Mouse (Mus musculus): ENCODE measurements around the gene Cuedc1. TPM values are rescaled to one million over a fixed set of nuclear protein-coding genes. Genes with fewer than 3 reads are reported as not detected.

Cuedc1 gene
- total RNA-seq (2014; rRNA removed; ENCODE audit: low replicate concordance) (15.1 and 19.2 TPM in 2 replicates), polyA plus RNA-seq (2015; fragmentation: Nextera tagmentation; extraction: Ambion mirVana) (17.0 and 17.5 TPM in 2 replicates)

DNA sequence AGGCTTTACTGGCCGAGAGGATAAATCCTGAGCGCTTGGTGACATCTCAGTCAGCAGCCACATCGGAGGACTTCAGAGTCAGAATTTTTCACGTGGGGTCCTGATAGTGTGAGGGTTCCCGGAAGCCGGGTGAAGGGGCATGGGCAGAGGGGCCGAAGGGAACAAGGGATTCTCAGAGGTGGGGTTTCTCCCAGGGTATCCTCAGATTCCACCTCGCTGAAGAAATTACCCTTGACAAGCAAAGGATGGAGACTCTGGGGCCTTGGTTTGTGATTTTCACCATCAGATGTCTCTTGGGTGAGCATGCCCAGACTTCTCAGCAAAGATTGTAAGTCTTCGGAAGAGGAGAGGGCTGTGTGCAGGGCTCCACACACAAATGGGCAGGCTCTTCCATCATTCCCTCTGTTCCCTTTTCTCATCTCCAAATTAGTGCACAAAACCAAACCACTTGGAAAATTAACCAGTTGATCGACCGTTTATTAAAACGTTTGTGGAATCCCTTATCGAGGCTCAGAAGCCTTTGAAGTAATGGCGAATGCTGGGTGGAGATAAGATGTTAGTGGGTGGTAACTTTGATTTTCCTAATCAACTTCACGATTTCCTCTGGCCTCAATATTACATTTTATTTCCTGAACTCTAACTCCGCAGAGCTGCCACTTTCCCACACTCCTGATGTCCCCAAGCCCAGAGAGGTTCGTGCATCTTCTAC, at the start of gene Cuedc1:
Cuedc1 (plus strand) TSS at position 38 of the 709 bp plus-strand sequence.
- no peaks in the 10 kb centered on the region for H3K27me3 ChIP-seq (ENCODE audit: control insufficient read depth, insufficient read depth, low read length)
- H3K4me1 ChIP-seq (ENCODE audit: control insufficient read depth, insufficient read depth) = peaks cover 29% of the 10 kb centered on the region
- peak within 1 kb of the TSS; percentile 98 for H3K4me2 ChIP-seq (ENCODE audit: low read depth, low read length)
- WGBS = 26% methylated on average over 17 of the region's 17 CpGs
- TF ChIP-seq CTCF (IDR thresholded peaks at IDR 0.05; ENCODE audit: low read depth) = no peak
- no peak for TF ChIP-seq EP300 (IDR thresholded peaks at IDR 0.05; ENCODE audit: low read depth)
- no peak for ATAC-seq (ENCODE audit: insufficient read depth, low read depth)
- H3K36me3 ChIP-seq (replicated peaks; ENCODE audit: control insufficient read depth, insufficient read depth, low read length) = no peaks in the 10 kb centered on the region
- no peak for DNase-seq (ENCODE audit: low spot score)
- no peaks in the 10 kb centered on the region for H3K9me3 ChIP-seq (replicated peaks; ENCODE audit: control insufficient read depth, low read length)
- peak within 1 kb of the TSS; percentile 89 for H3K4me3 ChIP-seq (ENCODE audit: low read depth, low read length)
- H3K27ac ChIP-seq (ENCODE audit: low read depth) = peak within 1 kb of the TSS; percentile 98
- peak within 1 kb of the TSS; percentile 98 for H3K9ac ChIP-seq (replicated peaks; ENCODE audit: low read depth, low read length)

DNA sequence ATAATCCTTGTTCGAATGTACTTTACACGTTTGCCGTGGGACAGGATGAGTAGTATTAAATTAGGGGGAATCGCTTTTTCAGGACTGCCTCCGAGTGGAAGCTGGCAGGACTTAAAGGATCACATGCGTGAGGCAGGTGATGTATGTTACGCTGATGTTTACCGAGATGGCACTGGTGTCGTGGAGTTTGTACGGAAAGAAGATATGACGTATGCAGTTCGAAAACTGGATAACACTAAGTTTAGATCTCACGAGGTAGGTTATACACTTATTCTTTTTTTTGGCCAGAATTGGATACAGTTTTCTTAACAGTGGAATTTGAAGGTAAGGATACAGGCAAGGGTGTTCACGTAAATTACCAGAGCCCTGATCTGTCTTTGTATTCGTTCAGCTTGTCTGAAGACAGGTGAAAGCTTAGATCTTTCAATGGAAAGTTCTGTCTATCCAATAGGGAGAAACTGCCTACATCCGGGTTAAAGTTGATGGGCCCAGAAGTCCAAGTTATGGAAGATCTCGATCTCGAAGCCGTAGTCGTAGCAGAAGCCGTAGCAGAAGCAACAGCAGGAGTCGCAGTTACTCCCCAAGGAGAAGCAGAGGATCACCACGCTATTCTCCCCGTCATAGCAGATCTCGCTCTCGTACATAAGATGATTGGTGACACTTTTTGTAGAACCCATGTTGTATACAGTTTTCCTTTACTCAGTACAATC, 48.7 kb upstream of the Cuedc1 start:
- no peak for TF ChIP-seq CTCF (IDR thresholded peaks at IDR 0.05; ENCODE audit: low read depth)
- TF ChIP-seq EP300 (IDR thresholded peaks at IDR 0.05; ENCODE audit: low read depth) = no peak
- Histone ChIP-seq H3K36me3 (replicated peaks; ENCODE audit: control insufficient read depth, insufficient read depth, low read length) (peaks cover 23% of the 10 kb centered on the region), H3K4me2 (ENCODE audit: low read depth, low read length) (peak overlapping the region; percentile 82), H3K9ac (replicated peaks; ENCODE audit: low read depth, low read length) (peak overlapping the region; percentile 91), H3K27ac (ENCODE audit: low read depth) (no peak overlapping the region), H3K4me1 (ENCODE audit: control insufficient read depth, insufficient read depth) (peaks cover 22% of the 10 kb centered on the region), H3K27me3 (ENCODE audit: control insufficient read depth, insufficient read depth, low read length) (no peaks in the 10 kb centered on the region), H3K4me3 (ENCODE audit: low read depth, low read length) (peak overlapping the region; percentile 72), H3K9me3 (replicated peaks; ENCODE audit: control insufficient read depth, low read length) (no peaks in the 10 kb centered on the region)
- ATAC-seq (ENCODE audit: insufficient read depth, low read depth) (no peak), DNase-seq (ENCODE audit: low spot score) (peak; percentile 11)
- 12% methylated on average over 26 of the region's 26 CpGs for WGBS

DNA sequence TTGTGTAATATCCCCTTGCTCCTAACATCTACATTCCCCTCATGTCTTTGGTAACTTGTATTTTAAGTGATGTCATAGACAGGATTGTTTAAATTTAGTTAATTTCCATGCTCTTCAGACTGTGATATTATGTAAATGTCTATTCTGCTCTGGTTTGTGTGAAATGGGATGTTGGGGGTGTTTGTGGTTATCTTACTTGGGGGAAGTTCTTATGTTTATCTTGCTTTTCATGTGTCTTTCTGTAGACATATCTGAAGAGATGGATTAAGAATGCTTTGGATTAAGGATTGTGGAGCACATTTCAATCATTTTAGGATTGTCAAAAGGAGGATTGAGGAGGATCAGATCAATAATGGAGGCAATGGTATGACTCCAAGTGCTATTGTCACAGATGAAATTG, 48.1 kb upstream of the Cuedc1 start:
- H3K27ac ChIP-seq (ENCODE audit: low read depth) = no peak overlapping the region
- H3K36me3 ChIP-seq (replicated peaks; ENCODE audit: control insufficient read depth, insufficient read depth, low read length) = peaks cover 23% of the 10 kb centered on the region

DNA sequence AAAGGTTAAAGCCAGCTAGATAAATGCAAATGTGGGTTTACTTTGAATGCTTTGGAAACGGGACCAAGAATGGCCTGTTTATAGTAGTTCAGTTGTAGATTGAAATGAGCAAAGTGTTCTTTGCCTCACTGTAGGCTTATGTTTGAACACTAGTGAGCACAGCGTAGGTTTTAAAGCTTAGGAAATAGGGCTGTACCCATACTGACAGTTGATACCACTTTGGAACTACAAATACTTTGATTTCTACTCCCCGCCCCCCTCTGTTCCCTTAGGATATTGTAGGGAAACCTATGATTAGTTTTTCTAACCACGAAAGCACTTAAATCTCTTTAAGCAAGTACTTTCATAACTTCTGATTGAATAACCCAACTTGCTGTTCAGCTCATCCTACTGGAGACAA, 45.2 kb upstream of the Cuedc1 start:
- Histone ChIP-seq H3K36me3 (replicated peaks; ENCODE audit: control insufficient read depth, insufficient read depth, low read length) (peaks cover 23% of the 10 kb centered on the region), H3K4me3 (ENCODE audit: low read depth, low read length) (no peak overlapping the region)
- 84% methylated on average over 4 of the region's 4 CpGs for WGBS

More for the DNA sequence above, 48.1 kb upstream of the Cuedc1 start:
- H3K27me3 ChIP-seq (ENCODE audit: control insufficient read depth, insufficient read depth, low read length) = no peaks in the 10 kb centered on the region
- no peak for TF ChIP-seq CTCF (IDR thresholded peaks at IDR 0.05; ENCODE audit: low read depth)
- no peak for TF ChIP-seq EP300 (IDR thresholded peaks at IDR 0.05; ENCODE audit: low read depth)
- DNase-seq (ENCODE audit: low spot score) (no peak), ATAC-seq (ENCODE audit: insufficient read depth, low read depth) (no peak)
- no peak overlapping the region for H3K9ac ChIP-seq (replicated peaks; ENCODE audit: low read depth, low read length)
- peaks cover 22% of the 10 kb centered on the region for H3K4me1 ChIP-seq (ENCODE audit: control insufficient read depth, insufficient read depth)
- no peaks in the 10 kb centered on the region for H3K9me3 ChIP-seq (replicated peaks; ENCODE audit: control insufficient read depth, low read length)
- H3K4me2 ChIP-seq (ENCODE audit: low read depth, low read length) = peak overlapping the region; percentile 82
- peak overlapping the region; percentile 72 for H3K4me3 ChIP-seq (ENCODE audit: low read depth, low read length)

DNA sequence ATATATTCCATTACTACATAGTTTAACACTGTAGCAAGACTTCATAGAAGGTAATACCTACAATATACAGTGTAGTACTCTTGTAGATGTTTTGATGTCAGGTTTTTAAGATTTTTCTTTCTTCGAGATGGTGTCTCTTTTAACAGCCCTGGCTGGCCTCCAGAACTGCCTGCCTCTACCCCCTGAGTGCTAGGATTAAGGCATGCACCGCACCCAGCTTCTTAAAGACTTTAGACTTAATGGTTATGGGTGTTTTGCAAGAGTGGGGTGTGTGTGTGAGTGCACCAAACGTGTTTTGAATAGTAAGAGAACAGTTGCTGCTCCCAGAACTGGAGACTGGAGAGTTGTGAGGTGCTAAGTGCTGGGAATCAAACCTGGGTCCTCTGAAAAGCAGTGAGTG, 44.0 kb upstream of the Cuedc1 start:
- DNase-seq (ENCODE audit: low spot score) = no peak
- no peak for TF ChIP-seq CTCF (IDR thresholded peaks at IDR 0.05; ENCODE audit: low read depth)
- no peak for TF ChIP-seq EP300 (IDR thresholded peaks at IDR 0.05; ENCODE audit: low read depth)
- Histone ChIP-seq H3K4me2 (ENCODE audit: low read depth, low read length) (no peak overlapping the region), H3K4me1 (ENCODE audit: control insufficient read depth, insufficient read depth) (peaks cover 16% of the 10 kb centered on the region), H3K36me3 (replicated peaks; ENCODE audit: control insufficient read depth, insufficient read depth, low read length) (peaks cover 23% of the 10 kb centered on the region), H3K9me3 (replicated peaks; ENCODE audit: control insufficient read depth, low read length) (no peaks in the 10 kb centered on the region), H3K9ac (replicated peaks; ENCODE audit: low read depth, low read length) (no peak overlapping the region), H3K27ac (ENCODE audit: low read depth) (no peak overlapping the region), H3K4me3 (ENCODE audit: low read depth, low read length) (no peak overlapping the region), H3K27me3 (ENCODE audit: control insufficient read depth, insufficient read depth, low read length) (no peaks in the 10 kb centered on the region)
- 62% methylated on average over 3 of the region's 3 CpGs for WGBS
- no peak for ATAC-seq (ENCODE audit: insufficient read depth, low read depth)

More for the DNA sequence above, 45.2 kb upstream of the Cuedc1 start:
- Histone ChIP-seq H3K27ac (ENCODE audit: low read depth) (no peak overlapping the region), H3K4me2 (ENCODE audit: low read depth, low read length) (no peak overlapping the region), H3K27me3 (ENCODE audit: control insufficient read depth, insufficient read depth, low read length) (no peaks in the 10 kb centered on the region), H3K4me1 (ENCODE audit: control insufficient read depth, insufficient read depth) (peaks cover 17% of the 10 kb centered on the region), H3K9ac (replicated peaks; ENCODE audit: low read depth, low read length) (no peak overlapping the region), H3K9me3 (replicated peaks; ENCODE audit: control insufficient read depth, low read length) (no peaks in the 10 kb centered on the region)
- DNase-seq (ENCODE audit: low spot score) = no peak
- no peak for ATAC-seq (ENCODE audit: insufficient read depth, low read depth)
- TF ChIP-seq CTCF (IDR thresholded peaks at IDR 0.05; ENCODE audit: low read depth) (no peak), EP300 (IDR thresholded peaks at IDR 0.05; ENCODE audit: low read depth) (no peak)
